Mouse (Mus musculus): Measurements from ENCODE around the gene Eps8l1. TPM values are rescaled to one million over a fixed set of nuclear protein-coding genes. Genes with fewer than 3 reads are reported as not detected.

Eps8l1 gene
- polyA plus RNA-seq, 1 experiment = not detected

DNA sequence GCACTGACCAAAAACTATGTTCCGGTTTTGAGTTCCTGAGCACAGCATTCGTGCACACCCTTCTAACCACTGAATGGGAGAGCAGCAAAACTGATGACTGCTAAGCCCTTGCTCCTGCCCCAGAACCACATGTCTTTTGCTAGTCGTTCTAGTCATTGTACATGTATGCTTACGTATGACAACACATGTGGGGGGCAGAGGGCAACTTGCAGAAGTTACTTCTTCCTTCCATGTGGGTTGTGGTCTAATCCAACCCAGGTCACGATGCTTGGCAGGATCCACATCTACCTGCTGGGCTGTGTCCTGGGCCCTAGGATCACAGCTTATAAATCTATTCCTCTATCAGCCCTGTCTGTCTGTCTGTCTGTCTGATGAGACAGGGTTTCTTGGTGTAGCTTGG is 43.4 kb downstream of the Eps8l1 start:
- H3K27me3 ChIP-seq (ENCODE audit: control insufficient read depth) = no peaks in the 10 kb centered on the region
- H3K4me1 ChIP-seq (ENCODE audit: control insufficient read depth) = peaks cover 62% of the 10 kb centered on the region
- H3K4me3 ChIP-seq (replicated peaks) = no peak overlapping the region
- peaks cover 8% of the 10 kb centered on the region for H3K36me3 ChIP-seq (ENCODE audit: control insufficient read depth)
- no peaks in the 10 kb centered on the region for H3K9me3 ChIP-seq (ENCODE audit: control insufficient read depth, low read length)
- TF ChIP-seq GATA1 (IDR thresholded peaks at IDR 0.05; ENCODE audit: low read length) (no peak), TAL1 (IDR thresholded peaks at IDR 0.05; ENCODE audit: low read length) (no peak)

DNA sequence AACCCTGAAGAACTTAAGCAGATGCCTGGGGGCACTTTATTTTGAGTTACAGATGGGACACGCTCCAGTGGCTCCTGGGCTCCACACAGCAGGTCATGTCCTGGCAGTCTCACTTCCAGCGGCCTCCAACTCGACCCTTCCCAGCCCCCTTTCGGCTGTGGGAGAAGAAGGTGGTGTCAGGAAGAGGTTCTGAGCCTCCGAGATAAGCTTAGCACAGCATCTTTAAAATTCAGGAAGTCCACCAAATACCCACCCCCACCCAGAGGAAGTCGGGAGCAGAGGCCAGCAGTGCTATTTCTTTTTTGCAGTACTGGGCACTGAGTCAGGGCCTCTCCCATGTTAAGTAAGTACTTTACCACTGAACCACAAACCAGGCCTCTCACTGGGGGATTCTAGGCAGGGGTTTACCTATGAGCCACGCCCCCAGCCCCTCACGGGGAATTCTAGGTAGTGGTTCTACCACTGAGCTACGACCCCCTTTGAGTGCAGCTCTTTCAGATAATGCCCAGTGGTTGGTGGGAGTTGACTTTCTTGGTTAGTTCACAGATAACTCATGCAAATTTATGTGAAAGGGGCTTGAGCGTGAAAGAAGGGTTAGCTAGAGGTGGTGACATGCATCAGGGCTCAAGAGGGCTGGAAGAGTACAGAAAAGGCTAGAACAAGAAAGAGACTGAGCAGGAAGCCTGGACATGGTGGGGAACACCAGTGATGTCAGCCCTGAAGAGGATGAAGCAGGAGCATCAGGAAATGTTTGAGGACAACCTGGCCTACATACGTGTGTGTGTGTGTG is 44.4 kb downstream of the Eps8l1 start:
- H3K27me3 ChIP-seq (ENCODE audit: control insufficient read depth) = no peaks in the 10 kb centered on the region
- H3K4me3 ChIP-seq (replicated peaks) = no peak overlapping the region
- H3K36me3 ChIP-seq (ENCODE audit: control insufficient read depth) = no peaks in the 10 kb centered on the region
- no peak for TF ChIP-seq TAL1 (IDR thresholded peaks at IDR 0.05; ENCODE audit: low read length)
- TF ChIP-seq GATA1 (IDR thresholded peaks at IDR 0.05; ENCODE audit: low read length) = no peak
- H3K4me1 ChIP-seq (ENCODE audit: control insufficient read depth) = peaks cover 58% of the 10 kb centered on the region
- no peaks in the 10 kb centered on the region for H3K9me3 ChIP-seq (ENCODE audit: control insufficient read depth, low read length)

DNA sequence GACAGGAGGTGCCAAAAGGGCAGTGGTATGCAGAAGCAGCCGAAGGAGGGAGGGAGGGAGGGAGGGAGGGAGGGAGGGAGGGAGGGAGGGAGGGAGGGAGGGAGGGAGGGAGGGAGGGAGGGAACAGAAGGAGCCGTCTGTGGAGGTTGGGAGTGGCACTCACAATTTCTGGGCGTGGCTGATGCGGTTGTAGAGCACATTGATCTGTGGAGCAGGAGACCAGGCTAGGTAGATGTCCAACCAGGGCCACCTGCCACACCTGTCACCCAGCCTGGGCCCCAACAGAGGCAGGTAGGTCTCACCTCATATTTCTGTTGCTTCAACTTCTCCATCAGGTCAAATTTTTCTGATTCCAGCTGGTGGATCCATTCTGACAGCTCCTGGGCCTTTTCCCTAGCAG is 46.7 kb downstream of the Eps8l1 start:
- H3K4me3 ChIP-seq (replicated peaks) = no peak overlapping the region
- H3K27me3 ChIP-seq (ENCODE audit: control insufficient read depth) = no peaks in the 10 kb centered on the region
- H3K36me3 ChIP-seq (ENCODE audit: control insufficient read depth) = no peaks in the 10 kb centered on the region
- no peaks in the 10 kb centered on the region for H3K9me3 ChIP-seq (ENCODE audit: control insufficient read depth, low read length)
- peaks cover 44% of the 10 kb centered on the region for H3K4me1 ChIP-seq (ENCODE audit: control insufficient read depth)
- TF ChIP-seq TAL1 (IDR thresholded peaks at IDR 0.05; ENCODE audit: low read length) (no peak), GATA1 (IDR thresholded peaks at IDR 0.05; ENCODE audit: low read length) (no peak)

DNA sequence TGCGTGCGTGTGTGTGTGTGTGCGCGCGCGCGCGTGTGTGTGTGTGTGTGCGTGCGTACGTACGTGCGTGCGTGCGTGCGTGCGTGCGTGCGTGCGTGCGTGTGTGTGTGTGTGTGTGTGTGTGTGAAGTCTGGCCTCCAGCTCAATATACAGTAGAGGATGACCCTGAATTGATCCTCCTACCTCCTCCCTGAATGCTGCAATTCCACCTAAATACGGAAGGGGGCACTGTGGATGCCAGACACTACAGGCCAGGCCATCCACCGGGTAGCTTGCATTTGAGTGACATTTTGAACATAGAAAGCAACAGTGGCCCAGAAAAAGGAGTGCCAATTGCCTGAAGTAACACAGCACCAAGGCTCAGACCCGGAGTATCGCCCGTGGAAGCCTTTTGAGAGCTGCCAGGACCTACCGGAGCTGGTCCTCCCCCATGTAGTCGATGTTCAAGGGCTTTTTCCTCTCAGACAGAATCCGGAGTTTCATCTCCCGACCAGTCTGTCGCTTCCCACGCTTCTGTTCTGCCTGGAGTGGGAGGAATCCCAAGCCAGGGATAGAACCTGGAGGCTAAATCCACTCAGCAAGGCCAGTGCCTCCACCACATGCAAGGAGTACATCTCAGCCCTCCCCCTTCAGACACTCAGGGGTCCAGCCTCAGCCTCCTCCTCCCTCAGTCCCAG is 47.7 kb downstream of the Eps8l1 start:
- no peaks in the 10 kb centered on the region for H3K36me3 ChIP-seq (ENCODE audit: control insufficient read depth)
- H3K9me3 ChIP-seq (ENCODE audit: control insufficient read depth, low read length) = no peaks in the 10 kb centered on the region
- TF ChIP-seq TAL1 (IDR thresholded peaks at IDR 0.05; ENCODE audit: low read length) (no peak), GATA1 (IDR thresholded peaks at IDR 0.05; ENCODE audit: low read length) (no peak)
- H3K4me1 ChIP-seq (ENCODE audit: control insufficient read depth) = peaks cover 37% of the 10 kb centered on the region
- H3K4me3 ChIP-seq (replicated peaks) = no peak overlapping the region
- no peaks in the 10 kb centered on the region for H3K27me3 ChIP-seq (ENCODE audit: control insufficient read depth)

DNA sequence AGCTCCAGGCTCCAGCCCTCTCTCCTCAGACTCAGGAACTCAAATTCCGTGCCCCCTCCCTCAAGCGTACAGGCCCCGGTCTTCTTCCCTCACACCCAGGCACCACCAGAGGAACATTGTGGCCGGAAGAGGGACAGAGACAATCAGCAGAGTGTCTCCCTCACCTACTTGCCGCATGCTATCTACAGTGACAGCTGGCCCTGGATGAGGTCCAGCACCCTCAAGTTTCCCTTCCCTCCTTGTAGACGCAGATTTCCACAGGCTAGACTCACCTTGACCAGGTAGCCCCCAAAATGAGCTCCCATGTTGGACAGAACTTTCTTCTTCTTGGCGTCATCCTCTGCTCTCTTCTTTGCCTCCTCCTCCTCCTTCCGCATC is 48.3 kb downstream of the Eps8l1 start:
- TF ChIP-seq GATA1 (IDR thresholded peaks at IDR 0.05; ENCODE audit: low read length) (no peak), TAL1 (IDR thresholded peaks at IDR 0.05; ENCODE audit: low read length) (no peak)
- peaks cover 41% of the 10 kb centered on the region for H3K4me1 ChIP-seq (ENCODE audit: control insufficient read depth)
- no peaks in the 10 kb centered on the region for H3K27me3 ChIP-seq (ENCODE audit: control insufficient read depth)
- no peak overlapping the region for H3K4me3 ChIP-seq (replicated peaks)
- no peaks in the 10 kb centered on the region for H3K9me3 ChIP-seq (ENCODE audit: control insufficient read depth, low read length)
- H3K36me3 ChIP-seq (ENCODE audit: control insufficient read depth) = no peaks in the 10 kb centered on the region

DNA sequence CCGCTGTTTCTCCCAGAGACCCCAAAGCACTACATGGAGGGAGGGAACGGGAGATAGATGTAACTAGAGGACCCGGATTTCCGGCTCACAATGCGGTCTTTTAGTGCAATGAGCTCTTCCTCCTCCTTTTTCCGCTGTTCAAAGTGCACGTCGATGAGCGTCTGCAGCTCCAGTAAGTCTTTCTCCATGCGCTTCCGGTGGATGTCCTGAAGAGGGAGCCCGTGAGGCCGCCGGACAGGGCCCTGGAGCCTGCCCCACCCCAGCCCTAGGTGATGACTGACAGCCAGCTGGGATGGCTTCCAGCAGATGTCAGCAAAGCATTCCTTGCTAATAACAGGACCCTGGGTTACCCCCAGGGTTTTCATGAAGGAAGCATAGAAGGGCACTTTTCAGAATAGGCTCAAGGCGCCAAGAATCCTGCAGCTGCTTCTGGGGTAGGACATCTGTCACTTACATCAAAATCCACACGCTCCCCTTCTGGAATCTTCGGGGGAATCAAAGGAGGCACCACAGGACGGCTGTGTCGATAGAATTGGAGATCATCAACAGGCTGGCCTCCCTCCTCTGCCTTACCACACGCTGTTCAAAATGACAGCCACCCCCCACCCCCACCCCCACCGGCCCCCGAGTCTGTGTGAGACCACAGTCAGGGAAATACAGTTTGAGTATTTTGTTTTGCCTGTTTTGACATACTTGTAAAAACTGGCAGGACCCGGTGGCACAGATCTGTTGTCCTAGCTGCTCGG is 49.6 kb downstream of the Eps8l1 start:
- H3K4me3 ChIP-seq (replicated peaks) = peak overlapping the region; percentile 7
- peaks cover 28% of the 10 kb centered on the region for H3K4me1 ChIP-seq (ENCODE audit: control insufficient read depth)
- TF ChIP-seq TAL1 (IDR thresholded peaks at IDR 0.05; ENCODE audit: low read length) (no peak), GATA1 (IDR thresholded peaks at IDR 0.05; ENCODE audit: low read length) (no peak)

DNA sequence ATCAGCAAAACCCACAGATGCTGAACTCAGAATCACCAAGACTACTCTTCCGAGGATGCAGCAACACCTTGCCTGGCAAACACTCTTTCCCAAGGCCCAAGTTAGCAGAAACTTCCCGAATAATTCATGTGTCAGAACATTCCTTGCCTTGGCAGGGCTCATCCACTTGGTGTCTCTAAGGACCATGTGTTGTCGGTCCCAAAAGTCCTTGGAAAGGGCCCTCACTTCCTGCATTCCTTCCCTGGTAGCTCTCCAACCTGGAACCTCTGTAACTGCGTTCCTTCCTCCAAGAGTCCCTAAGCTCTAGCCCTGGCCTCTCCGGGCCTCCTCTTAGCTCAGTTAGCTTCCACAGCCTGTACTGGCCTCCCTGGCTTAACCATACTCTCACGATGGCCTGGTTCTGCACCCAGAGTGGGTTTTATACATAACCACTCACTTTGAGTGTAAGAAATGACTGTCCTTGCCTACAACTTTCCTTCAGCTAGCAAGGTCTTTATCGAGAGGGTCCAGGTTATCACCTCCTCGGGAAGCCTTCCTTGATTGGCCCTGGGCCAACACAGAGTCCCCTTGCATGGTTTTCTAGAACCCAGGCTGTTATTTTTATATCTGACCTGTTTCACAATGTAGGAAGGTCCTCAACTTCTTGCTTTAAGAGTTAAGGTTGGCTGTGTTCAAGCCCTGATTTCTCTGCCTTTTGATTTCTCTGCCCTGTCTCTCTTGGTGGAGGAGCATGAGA is 51.2 kb downstream of the Eps8l1 start:
- Histone ChIP-seq H3K27me3 (ENCODE audit: control insufficient read depth) (no peaks in the 10 kb centered on the region), H3K36me3 (ENCODE audit: control insufficient read depth) (no peaks in the 10 kb centered on the region), H3K9me3 (ENCODE audit: control insufficient read depth, low read length) (no peaks in the 10 kb centered on the region), H3K4me3 (replicated peaks) (no peak overlapping the region), H3K4me1 (ENCODE audit: control insufficient read depth) (peaks cover 26% of the 10 kb centered on the region)
- no peak for TF ChIP-seq GATA1 (IDR thresholded peaks at IDR 0.05; ENCODE audit: low read length)
- TF ChIP-seq TAL1 (IDR thresholded peaks at IDR 0.05; ENCODE audit: low read length) = no peak

More for the DNA sequence above, 49.6 kb downstream of the Eps8l1 start:
- H3K9me3 ChIP-seq (ENCODE audit: control insufficient read depth, low read length) = no peaks in the 10 kb centered on the region
- no peaks in the 10 kb centered on the region for H3K36me3 ChIP-seq (ENCODE audit: control insufficient read depth)
- H3K27me3 ChIP-seq (ENCODE audit: control insufficient read depth) = no peaks in the 10 kb centered on the region

DNA sequence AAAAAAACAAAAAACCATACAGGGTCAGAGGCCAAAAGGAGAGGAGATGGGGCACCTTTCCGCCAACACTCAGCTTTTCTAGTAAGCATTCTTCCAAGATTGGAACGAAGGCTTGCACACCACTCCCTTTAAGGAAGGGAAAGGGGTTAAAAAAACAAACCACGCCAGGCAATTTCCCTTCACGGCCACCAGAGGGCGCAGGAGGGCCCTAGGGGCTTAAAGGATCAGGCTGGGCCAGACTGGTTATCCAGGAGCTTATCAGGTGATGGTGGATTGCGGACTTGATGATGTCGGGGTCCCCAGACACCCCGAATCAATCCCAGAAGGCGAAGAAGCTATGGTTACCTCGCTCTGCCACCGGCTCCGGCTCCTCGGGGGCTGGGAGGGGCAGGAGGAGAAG is 52.8 kb downstream of the Eps8l1 start:
- Histone ChIP-seq H3K4me3 (replicated peaks) (no peak overlapping the region), H3K4me1 (ENCODE audit: control insufficient read depth) (peaks cover 15% of the 10 kb centered on the region), H3K27me3 (ENCODE audit: control insufficient read depth) (no peaks in the 10 kb centered on the region), H3K36me3 (ENCODE audit: control insufficient read depth) (no peaks in the 10 kb centered on the region), H3K9me3 (ENCODE audit: control insufficient read depth, low read length) (no peaks in the 10 kb centered on the region)
- TF ChIP-seq TAL1 (IDR thresholded peaks at IDR 0.05; ENCODE audit: low read length) = no peak
- no peak for TF ChIP-seq GATA1 (IDR thresholded peaks at IDR 0.05; ENCODE audit: low read length)
